Mouse (Mus musculus): Measurements from ENCODE around the gene Pidd1. TPM values are rescaled to one million over a fixed set of nuclear protein-coding genes. Genes with fewer than 3 reads are reported as not detected.

Gene Pidd1
- polyA plus RNA-seq, 1 experiment, result 13.0 TPM

- Histone ChIP-seq H3K27me3 (replicated peaks) (peaks cover 20% of the 10 kb centered on the region), H3K4me3 (replicated peaks) (no peak overlapping the region), H3K4me1 (peaks cover 90% of the 10 kb centered on the region), H3K9me3 (no peaks in the 10 kb centered on the region), H3K36me3 (replicated peaks; ENCODE audit: low read length) (peaks cover 63% of the 10 kb centered on the region)
- TF ChIP-seq FLI1 (IDR thresholded peaks at IDR 0.05; ENCODE audit: low read length), result no peak
- no peak for TF ChIP-seq GATA1 (IDR thresholded peaks at IDR 0.05; ENCODE audit: borderline replicate concordance, low read length)
These were observed 16.2 kb upstream of the Pidd1 start for GRCm38 (mm10) chr7:141460001-141460390.

GRCm38 (mm10) chr7:141459301-141459711 lies 15.5 kb upstream of the Pidd1 start:
- Histone ChIP-seq H3K9me3 (no peaks in the 10 kb centered on the region), H3K36me3 (replicated peaks; ENCODE audit: low read length) (peaks cover 59% of the 10 kb centered on the region), H3K4me3 (replicated peaks) (peak overlapping the region; percentile 17), H3K4me1 (peaks cover 89% of the 10 kb centered on the region), H3K27me3 (replicated peaks) (peaks cover 20% of the 10 kb centered on the region)
- no peak for TF ChIP-seq FLI1 (IDR thresholded peaks at IDR 0.05; ENCODE audit: low read length)
- TF ChIP-seq GATA1 (IDR thresholded peaks at IDR 0.05; ENCODE audit: borderline replicate concordance, low read length), result no peak

- TF ChIP-seq GATA1 (IDR thresholded peaks at IDR 0.05; ENCODE audit: borderline replicate concordance, low read length) (no peak), FLI1 (IDR thresholded peaks at IDR 0.05; ENCODE audit: low read length) (no peak)
- H3K27me3 ChIP-seq (replicated peaks), result peaks cover 20% of the 10 kb centered on the region
- H3K4me3 ChIP-seq (replicated peaks), result peak overlapping the region; percentile 14
- peaks cover 87% of the 10 kb centered on the region for H3K4me1 ChIP-seq
- peaks cover 52% of the 10 kb centered on the region for H3K36me3 ChIP-seq (replicated peaks; ENCODE audit: low read length)
- H3K9me3 ChIP-seq, result no peaks in the 10 kb centered on the region
These were observed 14.8 kb upstream of the Pidd1 start for GRCm38 (mm10) chr7:141458661-141459060.

GRCm38 (mm10) chr7:141457986-141458660 lies 14.3 kb upstream of the Pidd1 start:
- H3K4me3 ChIP-seq (replicated peaks), result peak overlapping the region; percentile 26
- H3K36me3 ChIP-seq (replicated peaks; ENCODE audit: low read length), result peaks cover 47% of the 10 kb centered on the region

GRCm38 (mm10) chr7:141457236-141457635 lies 13.4 kb upstream of the Pidd1 start:
- Histone ChIP-seq H3K4me3 (replicated peaks) (peak overlapping the region; percentile 100), H3K4me1 (peaks cover 81% of the 10 kb centered on the region)

More at GRCm38 (mm10) chr7:141457986-141458660, 14.3 kb upstream of the Pidd1 start:
- Histone ChIP-seq H3K27me3 (replicated peaks) (peaks cover 17% of the 10 kb centered on the region), H3K4me1 (peaks cover 87% of the 10 kb centered on the region), H3K9me3 (no peaks in the 10 kb centered on the region)
- TF ChIP-seq GATA1 (IDR thresholded peaks at IDR 0.05; ENCODE audit: borderline replicate concordance, low read length) (no peak), FLI1 (IDR thresholded peaks at IDR 0.05; ENCODE audit: low read length) (no peak)

GRCm38 (mm10) chr7:141456739-141457138 lies 12.9 kb upstream of the Pidd1 start:
- H3K36me3 ChIP-seq (replicated peaks; ENCODE audit: low read length), result peaks cover 53% of the 10 kb centered on the region
- TF ChIP-seq FLI1 (IDR thresholded peaks at IDR 0.05; ENCODE audit: low read length) (no peak), GATA1 (IDR thresholded peaks at IDR 0.05; ENCODE audit: borderline replicate concordance, low read length) (no peak)
- H3K4me3 ChIP-seq (replicated peaks), result peak overlapping the region; percentile 100

More at GRCm38 (mm10) chr7:141457236-141457635, 13.4 kb upstream of the Pidd1 start:
- Histone ChIP-seq H3K9me3 (no peaks in the 10 kb centered on the region), H3K27me3 (replicated peaks) (peaks cover 13% of the 10 kb centered on the region), H3K36me3 (replicated peaks; ENCODE audit: low read length) (peaks cover 48% of the 10 kb centered on the region)
- no peak for TF ChIP-seq FLI1 (IDR thresholded peaks at IDR 0.05; ENCODE audit: low read length)
- no peak for TF ChIP-seq GATA1 (IDR thresholded peaks at IDR 0.05; ENCODE audit: borderline replicate concordance, low read length)

GRCm38 (mm10) chr7:141455610-141456314 lies 11.9 kb upstream of the Pidd1 start:
- Histone ChIP-seq H3K27me3 (replicated peaks) (peaks cover 1% of the 10 kb centered on the region), H3K4me1 (peaks cover 79% of the 10 kb centered on the region), H3K36me3 (replicated peaks; ENCODE audit: low read length) (peaks cover 60% of the 10 kb centered on the region), H3K4me3 (replicated peaks) (peak overlapping the region; percentile 100), H3K9me3 (no peaks in the 10 kb centered on the region)
- TF ChIP-seq FLI1 (IDR thresholded peaks at IDR 0.05; ENCODE audit: low read length), result no peak
- no peak for TF ChIP-seq GATA1 (IDR thresholded peaks at IDR 0.05; ENCODE audit: borderline replicate concordance, low read length)

More at GRCm38 (mm10) chr7:141456739-141457138, 12.9 kb upstream of the Pidd1 start:
- Histone ChIP-seq H3K27me3 (replicated peaks) (peaks cover 8% of the 10 kb centered on the region), H3K4me1 (peaks cover 81% of the 10 kb centered on the region), H3K9me3 (no peaks in the 10 kb centered on the region)

- peaks cover 79% of the 10 kb centered on the region for H3K4me1 ChIP-seq
- TF ChIP-seq GATA1 (IDR thresholded peaks at IDR 0.05; ENCODE audit: borderline replicate concordance, low read length) (no peak), FLI1 (IDR thresholded peaks at IDR 0.05; ENCODE audit: low read length) (no peak)
- H3K4me3 ChIP-seq (replicated peaks), result peak within 1 kb of the TSS; percentile 100
- peaks cover 60% of the 10 kb centered on the region for H3K36me3 ChIP-seq (replicated peaks; ENCODE audit: low read length)
- no peaks in the 10 kb centered on the region for H3K27me3 ChIP-seq (replicated peaks)
- H3K9me3 ChIP-seq, result no peaks in the 10 kb centered on the region
These were observed 11.2 kb upstream of the Pidd1 start, which contains the start of gene Pnpla2 for GRCm38 (mm10) chr7:141454967-141455551. Pnpla2 (plus strand) TSS chr7:141455198.

- TF ChIP-seq FLI1 (IDR thresholded peaks at IDR 0.05; ENCODE audit: low read length) (no peak), GATA1 (IDR thresholded peaks at IDR 0.05; ENCODE audit: borderline replicate concordance, low read length) (no peak)
- H3K36me3 ChIP-seq (replicated peaks; ENCODE audit: low read length), result peaks cover 56% of the 10 kb centered on the region
- H3K27me3 ChIP-seq (replicated peaks), result no peaks in the 10 kb centered on the region
- peaks cover 78% of the 10 kb centered on the region for H3K4me1 ChIP-seq
- H3K9me3 ChIP-seq, result no peaks in the 10 kb centered on the region
- H3K4me3 ChIP-seq (replicated peaks), result no peak overlapping the region
These were observed 9.8 kb upstream of the Pidd1 start for GRCm38 (mm10) chr7:141453636-141454035.
